Mouse (Mus musculus) gastrocnemius, adult 8-10 months (tissue): ENCODE data around the gene Ccdc134. TPM values are rescaled to one million over a fixed set of nuclear protein-coding genes. Genes with fewer than 3 reads are reported as not detected.

Source experiments
- DNase-seq, 2 experiments: peaks; one replicate each; pipeline ENCODE4 v3.0.0; 2022; ENCODE audit warnings: low spot score in 2 of 2
- total RNA-seq, 4 experiments: library from RNA; stranded (reverse); gene quantifications; 2 replicates each; pipeline ENCODE4 v1.2.4; 2022

The Ccdc134 gene
- total RNA-seq, 4 experiments from 2014 or later: 6.8 to 14.2 (median 8.6) TPM

GRCm38 (mm10) chr15:82169671-82170070 is 41.9 kb downstream of the Ccdc134 start:
- no peak for DNase-seq

GRCm38 (mm10) chr15:82170437-82171377 is 43.0 kb downstream of the Ccdc134 start:
- no peak for DNase-seq

GRCm38 (mm10) chr15:82172648-82173047 is 44.9 kb downstream of the Ccdc134 start:
- no peak for DNase-seq

GRCm38 (mm10) chr15:82175091-82175490 is 47.4 kb downstream of the Ccdc134 start:
- DNase-seq: no peak

- no peak for DNase-seq
Observed at GRCm38 (mm10) chr15:82177743-82178290, 50.1 kb downstream of the Ccdc134 start.

GRCm38 (mm10) chr15:82181131-82181530 is 53.4 kb downstream of the Ccdc134 start:
- DNase-seq: no peak

GRCm38 (mm10) chr15:82182311-82182710 is 54.6 kb downstream of the Ccdc134 start:
- DNase-seq: no peak

- DNase-seq: no peak
Observed at GRCm38 (mm10) chr15:82183596-82183995, 55.9 kb downstream of the Ccdc134 start.

GRCm38 (mm10) chr15:82184183-82184582 is 56.5 kb downstream of the Ccdc134 start:
- DNase-seq: no peak

- no peak for DNase-seq
Observed at GRCm38 (mm10) chr15:82184656-82185055, 56.9 kb downstream of the Ccdc134 start.

GRCm38 (mm10) chr15:82185062-82185783 is 57.5 kb downstream of the Ccdc134 start:
- no peak for DNase-seq

- DNase-seq: no peak
Observed at GRCm38 (mm10) chr15:82186131-82186530, 58.4 kb downstream of the Ccdc134 start.

- no peak for DNase-seq
Observed at GRCm38 (mm10) chr15:82186931-82187330, 59.2 kb downstream of the Ccdc134 start.

GRCm38 (mm10) chr15:82187401-82187800 is 59.7 kb downstream of the Ccdc134 start:
- DNase-seq: no peak

GRCm38 (mm10) chr15:82187924-82188323 is 60.2 kb downstream of the Ccdc134 start:
- no peak for DNase-seq

GRCm38 (mm10) chr15:82188481-82189240 is 60.9 kb downstream of the Ccdc134 start:
- DNase-seq: peak in 1 of 2 experiments; percentile 59

Other genes starting within 250 kb of the Ccdc134 start
- 10 to 100 TPM in 1 of 4 experiments, 1 to 10 TPM in 3; 7.2 to 10.2 (median 8.2) TPM for gene Polr3h, start 201.7 kb upstream of the Ccdc134 start, total RNA-seq
- gene Csdc2, start 191.2 kb upstream of the Ccdc134 start, total RNA-seq: 1 to 10 TPM in 2 of 4 experiments, under 1 TPM in 2; 0.67 to 1.9 (median 0.90) TPM
- 10 to 100 TPM; 15.6 to 17.9 (median 15.9) TPM for gene Pmm1, start 167.0 kb upstream of the Ccdc134 start, total RNA-seq
- gene 1700029P11Rik, start 147.4 kb upstream of the Ccdc134 start, total RNA-seq: not detected
- 10 to 100 TPM; 20.6 to 24.5 (median 24.2) TPM for gene Xrcc6, start 140.1 kb upstream of the Ccdc134 start, total RNA-seq
- 10 to 100 TPM; 14.9 to 18.4 (median 17.5) TPM for gene Desi1, start 94.1 kb upstream of the Ccdc134 start, total RNA-seq
- gene Snu13, start 80.3 kb upstream of the Ccdc134 start, total RNA-seq: 10 to 100 TPM; 44.8 to 55.5 (median 51.4) TPM
- gene 4930407I10Rik, start 68.8 kb upstream of the Ccdc134 start, total RNA-seq: not detected
- not detected for gene Mei1, start 57.9 kb upstream of the Ccdc134 start, total RNA-seq
- 10 to 100 TPM in 1 of 4 experiments, 1 to 10 TPM in 3; 8.4 to 11.5 (median 9.7) TPM for gene Srebf2, start 19.3 kb downstream of the Ccdc134 start, total RNA-seq
- not detected for gene Shisa8, start 84.9 kb downstream of the Ccdc134 start, total RNA-seq
- gene Tnfrsf13c, start 96.4 kb downstream of the Ccdc134 start, total RNA-seq: not detected
- gene Cenpm, start 116.8 kb downstream of the Ccdc134 start, total RNA-seq: not detected
- not detected for gene 1500009C09Rik, start 124.5 kb downstream of the Ccdc134 start, total RNA-seq
- under 1 TPM; 0.10 to 0.63 (median 0.38) TPM for gene Sept3, start 147.0 kb downstream of the Ccdc134 start, total RNA-seq
- gene Wbp2nl, start 171.0 kb downstream of the Ccdc134 start, total RNA-seq: not detected
- 10 to 100 TPM in 2 of 4 experiments, 1 to 10 TPM in 2; 7.7 to 11.6 (median 10.1) TPM for gene Naga, start 211.0 kb downstream of the Ccdc134 start, total RNA-seq
- under 1 TPM; 0.17 to 0.43 (median 0.36) TPM for gene Pheta2, start 211.0 kb downstream of the Ccdc134 start, total RNA-seq
- 100 to 1,000 TPM; 129 to 149 (median 142) TPM for gene Smdt1, start 211.0 kb downstream of the Ccdc134 start, total RNA-seq
- gene Ndufa6, start 226.4 kb downstream of the Ccdc134 start, total RNA-seq: 100 to 1,000 TPM; 397 to 462 (median 441) TPM